Mouse (Mus musculus) spleen, postnatal 36 days (tissue): ENCODE results near the gene Olfr1233.

Experiments used
- DNase-seq, 2 experiments: peaks; one replicate each; pipeline ENCODE4 v3.0.0; 2022; ENCODE audit warnings: low spot score in 2 of 2, mixed read lengths in 1 of 2

Gene Olfr1233

DNA sequence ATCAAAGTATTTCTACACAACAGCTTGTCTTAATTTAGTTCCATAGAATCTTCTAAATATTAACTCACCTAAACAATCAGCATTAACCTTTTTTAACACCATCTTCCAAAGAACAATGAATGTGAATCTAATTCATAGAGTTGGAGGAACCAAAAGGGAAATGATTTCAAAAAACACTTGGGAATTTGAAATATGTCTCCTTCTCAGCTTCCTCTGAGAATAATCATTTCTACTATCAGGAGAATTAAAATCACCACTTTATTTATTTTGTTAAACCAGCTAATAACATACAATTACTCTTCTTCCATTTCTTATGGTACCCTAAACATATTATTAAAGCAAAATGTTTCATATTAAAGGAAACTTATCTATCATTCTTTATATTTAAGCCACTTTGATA is at the start of gene Olfr1233:
TSS of gene Olfr1233 (minus strand) at position 101 of the 400 bp plus-strand sequence.
- no peak for DNase-seq

DNA sequence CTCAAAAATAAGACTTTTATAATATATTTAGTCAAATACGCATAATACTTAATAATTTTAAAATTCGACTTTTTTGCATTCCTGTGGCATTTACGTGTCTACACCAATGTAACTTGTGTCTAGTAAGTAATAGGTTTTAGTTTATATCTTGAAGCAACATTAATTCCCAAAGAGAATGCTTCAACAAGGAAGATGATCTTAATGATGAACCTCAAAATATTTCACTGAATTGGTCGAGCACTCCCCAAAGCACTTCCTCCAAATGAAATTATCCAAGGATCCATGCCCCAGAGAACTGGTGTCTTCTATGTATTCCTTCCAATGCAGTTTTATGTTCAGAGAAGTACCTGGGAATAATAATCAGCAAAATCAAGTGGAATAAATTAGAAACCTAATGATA is 22.6 kb upstream of the Olfr1233 start, which contains the start of gene Olfr1234:
TSS of gene Olfr1234 (minus strand) at position 101 of the 400 bp plus-strand sequence.
- no peak for DNase-seq

DNA sequence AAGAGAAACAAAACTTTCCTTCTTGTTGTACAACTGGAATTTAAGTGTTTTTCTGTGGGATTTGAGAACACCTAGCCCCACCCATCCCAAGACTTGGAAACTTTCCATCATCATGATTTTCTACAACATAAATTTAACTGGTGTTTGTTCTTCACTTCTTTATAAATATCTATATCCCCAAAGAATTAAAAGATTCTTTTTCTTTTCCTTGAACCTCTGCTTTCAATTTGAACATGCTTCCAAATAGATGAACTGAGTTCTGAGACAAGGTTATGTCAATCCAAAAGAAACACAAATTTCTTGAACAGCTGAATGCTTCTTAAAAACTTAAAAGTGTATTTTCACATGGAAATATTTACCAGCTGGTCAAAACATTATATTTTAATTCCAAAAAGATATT is 12.6 kb downstream of the Olfr1233 start, which contains the start of gene Olfr1232:
TSS of gene Olfr1232 (minus strand) at position 101 of the 400 bp plus-strand sequence.
- no peak for DNase-seq

DNA sequence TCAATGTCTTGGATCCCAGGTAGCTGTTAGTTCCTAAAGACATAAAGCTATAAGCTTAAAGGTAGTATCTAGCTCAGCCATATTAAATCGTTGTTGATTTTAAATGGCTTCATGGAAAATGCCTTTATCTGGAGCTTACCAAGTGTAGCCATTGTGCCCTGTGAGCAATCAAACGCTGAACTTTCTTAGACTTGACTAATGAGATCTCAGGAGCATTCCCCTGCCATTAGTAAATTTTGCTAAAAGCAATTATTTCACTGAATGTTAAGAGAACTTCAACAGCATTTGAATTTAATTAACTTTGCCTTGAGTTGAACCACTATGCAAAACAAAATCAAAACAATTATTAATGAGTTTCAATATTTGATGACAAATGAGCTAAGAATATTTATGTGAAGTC is 35.2 kb downstream of the Olfr1233 start, which contains the start of gene Olfr1231:
TSS of gene Olfr1231 (minus strand) at position 101 of the 400 bp plus-strand sequence.
- no peak for DNase-seq

DNA sequence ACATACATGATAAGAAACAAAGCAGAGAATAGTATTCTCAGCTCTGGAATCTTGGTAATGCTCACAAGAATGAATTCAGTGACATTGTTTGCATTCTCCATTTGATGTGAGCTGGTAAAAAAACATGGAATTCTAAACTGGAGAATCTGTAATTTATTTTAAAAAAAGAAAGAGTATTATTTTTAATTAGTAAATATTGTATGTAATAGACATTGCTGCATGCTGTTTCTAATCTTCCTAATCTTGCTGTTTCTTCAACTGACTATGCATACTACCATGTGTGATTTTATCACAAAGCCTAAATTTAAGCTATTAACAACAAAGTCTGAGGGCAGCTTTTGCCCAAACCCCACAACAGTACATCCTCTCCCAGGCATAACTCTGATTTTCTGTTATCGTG is 45.0 kb downstream of the Olfr1233 start, which contains the start of gene Olfr1230:
TSS of gene Olfr1230 (minus strand) at position 101 of the 400 bp plus-strand sequence.
- no peak for DNase-seq

DNA sequence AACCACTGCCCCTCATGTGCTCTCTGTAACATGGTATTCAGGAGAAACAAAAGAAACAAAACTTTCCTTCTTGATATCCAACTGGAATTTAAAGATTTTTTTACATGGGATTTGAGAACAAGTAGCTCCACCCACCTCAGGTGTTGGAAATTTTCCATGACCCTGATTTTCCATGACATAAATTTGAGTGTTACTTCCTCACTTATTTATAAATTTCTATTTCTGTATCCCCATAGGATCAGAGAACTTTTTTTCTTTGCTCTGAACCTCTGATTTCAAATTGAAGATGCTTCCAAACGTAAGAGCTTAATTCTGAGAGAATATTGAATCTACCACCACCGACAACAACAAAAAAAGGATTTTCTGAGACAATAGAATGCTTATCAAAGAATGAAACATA is 54.3 kb downstream of the Olfr1233 start, which contains the start of gene Olfr1229:
TSS of gene Olfr1229 (minus strand) at position 101 of the 400 bp plus-strand sequence.
- DNase-seq = no peak
